Mouse (Mus musculus) midbrain, embryonic 10.5 days (tissue): Measurements from ENCODE around the gene Fermt2. TPM values are rescaled to one million over a fixed set of nuclear protein-coding genes. Genes with fewer than 3 reads are reported as not detected.
"Not testable (repeated sequence)": the region's sequence is repeated elsewhere in the genome, so short reads cannot be mapped to it uniquely, and the experiment has no call there.

Experiments used
- DNase-seq: peaks from one replicate; pipeline ENCODE4 v3.0.0-alpha.2; 2017; ENCODE audit warnings: low spot score
- H3K27ac ChIP-seq: fragments of 300-500 bp; sonication (generic); replicated peaks from 2 replicates; pipeline ENCODE4 v1.5.1; 2016; ENCODE audit warnings: mild to moderate bottlenecking
- H3K27me3 ChIP-seq: fragments of 300-500 bp; sonication (generic); 2 replicates; pipeline ENCODE4 v1.6.1; 2016; ENCODE audit warnings: low read depth, mild to moderate bottlenecking; ENCODE audit not compliant: poor library complexity, severe bottlenecking
- H3K36me3 ChIP-seq: fragments of 300-500 bp; sonication (generic); 2 replicates; pipeline ENCODE4 v1.6.1; 2016; ENCODE audit warnings: mild to moderate bottlenecking, moderate library complexity
- H3K4me1 ChIP-seq: fragments of 300-500 bp; sonication (generic); 2 replicates; pipeline ENCODE4 v1.6.1; 2016
- H3K4me3 ChIP-seq: fragments of 300-500 bp; sonication (generic); 2 replicates; pipeline ENCODE4 v1.5.1; 2016; ENCODE audit warnings: mild to moderate bottlenecking, moderate library complexity
- H3K9me3 ChIP-seq: fragments of 300-500 bp; sonication (generic); replicated peaks from 2 replicates; pipeline ENCODE4 v1.6.1; 2016; ENCODE audit warnings: mild to moderate bottlenecking
- WGBS: fragments of 180-500 bp; shearing (Covaris S2); methylation state at CpG from one replicate; pipeline ENCODE4 v1.1.7; 2016; 5-methylcytosine and 5-hydroxymethylcytosine counted together
- polyA plus RNA-seq: library from polyadenylated mRNA; unstranded; fragments of >200 nt; fragmentation: Nextera tagmentation; extraction: Ambion mirVana; gene quantifications from 2 replicates; pipeline ENCODE4 v1.2.1, GENCODE M21; 2016

The Fermt2 gene
- polyA plus RNA-seq, 1 experiment from 2014 or later = 82.8 TPM

DNA sequence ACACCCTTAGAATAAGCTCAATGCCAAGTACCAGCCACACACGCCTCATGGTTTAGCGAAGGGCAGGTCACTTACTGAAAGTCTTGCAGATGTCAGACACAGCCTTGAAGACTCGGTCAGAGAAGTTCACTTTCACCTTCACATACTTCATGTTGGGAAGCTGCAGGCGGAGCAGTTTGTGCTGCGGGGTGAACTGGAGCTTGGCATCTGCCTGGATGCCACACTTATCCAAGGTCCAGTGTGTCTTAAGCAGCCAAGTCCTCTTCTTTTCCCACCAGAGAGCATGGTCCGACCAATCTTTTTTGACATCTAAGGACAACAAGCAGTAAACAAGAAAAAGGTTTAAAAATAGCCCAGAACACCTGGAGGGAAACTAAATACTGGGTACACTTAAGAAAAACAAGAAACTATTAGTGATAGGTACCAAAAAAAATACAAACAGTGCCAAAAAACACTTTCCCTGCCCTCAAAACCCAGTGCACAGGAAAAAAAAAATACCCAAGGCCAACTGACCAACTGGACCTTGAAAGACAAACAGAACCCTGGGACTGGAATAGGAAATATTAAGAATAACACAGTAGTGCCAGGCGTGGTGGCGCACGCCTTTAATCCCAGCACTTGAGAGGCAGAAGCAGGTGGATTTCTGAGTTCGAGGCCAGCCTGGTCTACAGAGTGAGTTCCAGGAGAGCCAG, 25.4 kb downstream of the Fermt2 start:
- WGBS = 91% methylated on average over 10 of the region's 10 CpGs
- Histone ChIP-seq H3K36me3 (peaks cover 54% of the 10 kb centered on the region), H3K4me3 (no peak overlapping the region), H3K9me3 (no peaks in the 10 kb centered on the region), H3K27ac (no peak overlapping the region), H3K4me1 (peaks cover 22% of the 10 kb centered on the region), H3K27me3 (no peaks in the 10 kb centered on the region)
- DNase-seq = no peak

DNA sequence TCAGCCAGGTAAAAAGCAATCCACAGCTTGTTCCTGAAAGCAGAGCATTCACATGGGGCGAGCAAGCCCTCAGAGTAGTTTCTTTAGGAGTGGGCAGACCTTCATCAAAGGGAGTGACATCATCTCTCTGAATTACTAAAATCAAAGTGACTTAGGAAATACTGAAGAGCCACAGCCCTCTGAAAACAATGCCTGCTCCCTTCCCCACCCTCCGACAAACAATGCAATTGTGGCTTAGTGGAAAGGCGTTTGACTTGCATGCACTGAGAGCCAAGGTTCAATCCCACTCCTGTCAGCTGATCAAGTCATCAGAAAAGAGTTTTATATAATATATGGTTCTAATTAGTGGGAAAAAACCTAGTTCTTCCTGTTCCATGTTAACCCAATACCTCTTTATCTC, 26.0 kb downstream of the Fermt2 start:
- peaks cover 61% of the 10 kb centered on the region for H3K36me3 ChIP-seq
- 70% methylated on average over 3 of the region's 3 CpGs for WGBS
- H3K9me3 ChIP-seq = no peaks in the 10 kb centered on the region
- H3K4me3 ChIP-seq = no peak overlapping the region
- peaks cover 22% of the 10 kb centered on the region for H3K4me1 ChIP-seq
- H3K27me3 ChIP-seq = no peaks in the 10 kb centered on the region
- no peak for DNase-seq
- no peak overlapping the region for H3K27ac ChIP-seq

GRCm38 (mm10) chr14:45500052-45500451, 29.9 kb downstream of the Fermt2 start:
- peaks cover 14% of the 10 kb centered on the region; the same call in 1 of the 2 replicates for H3K9me3 ChIP-seq
- no peaks in the 10 kb centered on the region for H3K27me3 ChIP-seq
- H3K36me3 ChIP-seq = peaks cover 82% of the 10 kb centered on the region
- no peak overlapping the region for H3K4me3 ChIP-seq
- no peaks in the 10 kb centered on the region for H3K4me1 ChIP-seq
- no peak overlapping the region for H3K27ac ChIP-seq
- WGBS = 95% methylated on average over 11 of the region's 11 CpGs
- DNase-seq = no peak

DNA sequence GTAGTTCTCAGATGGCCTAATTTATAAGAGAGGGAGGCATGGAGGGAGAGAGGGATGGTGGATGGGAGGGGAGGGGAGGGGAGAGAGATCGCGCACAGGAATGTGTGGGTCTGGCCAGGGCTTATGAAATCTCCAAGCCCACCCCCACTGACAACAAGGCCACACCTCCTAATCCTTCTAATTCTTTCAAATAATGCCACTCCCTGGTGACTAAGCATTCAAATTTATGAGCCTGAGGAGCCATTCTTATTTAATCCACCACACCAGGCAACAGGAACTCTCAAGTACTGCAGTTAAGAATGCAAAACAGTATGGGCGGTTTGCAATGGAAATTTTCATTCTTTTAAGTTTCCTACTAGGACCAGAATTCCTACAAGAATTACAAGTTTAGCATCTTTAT, 32.8 kb downstream of the Fermt2 start:
- Histone ChIP-seq H3K9me3 (peaks cover 18% of the 10 kb centered on the region; the same call in 1 of the 2 replicates), H3K36me3 (peaks cover 75% of the 10 kb centered on the region), H3K4me3 (no peak overlapping the region), H3K27ac (no peak overlapping the region), H3K4me1 (no peaks in the 10 kb centered on the region), H3K27me3 (no peaks in the 10 kb centered on the region)
- no peak for DNase-seq
- WGBS = 84% methylated on average over 3 of the region's 3 CpGs

DNA sequence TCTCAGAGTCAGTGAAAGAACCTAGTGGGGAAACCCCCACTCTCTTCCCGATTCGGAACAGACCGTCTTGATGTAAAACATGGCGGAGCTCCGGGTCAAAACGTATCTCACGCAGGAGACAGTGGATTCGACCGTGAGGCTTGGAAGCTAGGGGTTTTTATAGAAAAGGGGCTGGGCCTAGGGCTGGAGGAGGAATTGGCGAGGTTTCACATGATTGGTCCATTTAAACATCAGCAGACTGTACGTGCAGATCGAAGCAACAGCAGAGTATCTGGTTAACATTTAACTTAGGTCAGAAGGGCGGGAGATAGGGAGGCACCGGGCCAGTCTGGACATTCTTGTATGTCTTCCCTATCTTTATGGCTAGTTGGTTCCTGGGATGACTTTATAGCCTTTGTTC, 34.1 kb downstream of the Fermt2 start:
- H3K27me3 ChIP-seq, H3K27ac ChIP-seq, DNase-seq, H3K4me3 ChIP-seq, H3K4me1 ChIP-seq: not testable (repeated sequence)
- H3K9me3 ChIP-seq = peaks cover 18% of the 10 kb centered on the region; the same call in 1 of the 2 replicates
- H3K36me3 ChIP-seq = peaks cover 76% of the 10 kb centered on the region
- WGBS = 95% methylated on average over 14 of the region's 14 CpGs

DNA sequence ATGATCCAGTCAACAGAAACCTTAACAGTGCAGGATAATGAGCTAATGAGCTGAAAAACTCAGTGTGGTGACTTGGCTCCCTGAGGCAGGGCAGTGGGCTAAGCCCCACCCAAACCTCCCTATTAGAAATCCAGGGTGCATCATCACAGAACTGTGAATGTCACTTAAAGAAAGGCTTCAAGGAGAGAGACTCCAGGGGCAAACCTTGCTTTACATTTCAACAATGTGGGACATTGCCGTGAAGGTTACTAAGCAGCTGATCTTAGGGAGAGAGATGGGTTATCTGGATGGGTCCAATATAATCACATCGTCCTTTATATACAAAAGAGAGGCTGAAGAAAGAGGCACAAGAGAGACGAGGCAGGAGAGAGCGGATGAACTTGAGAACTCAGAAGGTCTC, 36.0 kb downstream of the Fermt2 start:
- Histone ChIP-seq H3K27ac (no peak overlapping the region), H3K4me3 (no peak overlapping the region), H3K36me3 (peaks cover 66% of the 10 kb centered on the region), H3K9me3 (peaks cover 18% of the 10 kb centered on the region; the same call in 1 of the 2 replicates), H3K4me1 (no peaks in the 10 kb centered on the region), H3K27me3 (no peaks in the 10 kb centered on the region)
- WGBS = 97% methylated on average over 4 of the region's 4 CpGs
- DNase-seq = no peak

GRCm38 (mm10) chr14:45492668-45493067, 37.2 kb downstream of the Fermt2 start:
- no peak overlapping the region for H3K27ac ChIP-seq
- WGBS = 97% methylated on average over 4 of the region's 4 CpGs
- no peaks in the 10 kb centered on the region for H3K27me3 ChIP-seq
- peaks cover 55% of the 10 kb centered on the region for H3K36me3 ChIP-seq
- H3K4me1 ChIP-seq = no peaks in the 10 kb centered on the region
- no peak overlapping the region for H3K4me3 ChIP-seq
- no peak for DNase-seq
- H3K9me3 ChIP-seq = peaks cover 11% of the 10 kb centered on the region; the same call in 1 of the 2 replicates

GRCm38 (mm10) chr14:45492038-45492437, 37.9 kb downstream of the Fermt2 start:
- H3K4me3 ChIP-seq = no peak overlapping the region
- H3K4me1 ChIP-seq = no peaks in the 10 kb centered on the region
- H3K27me3 ChIP-seq = no peaks in the 10 kb centered on the region
- H3K9me3 ChIP-seq = peaks cover 5% of the 10 kb centered on the region; the same call in 1 of the 2 replicates
- DNase-seq = no peak
- no peak overlapping the region for H3K27ac ChIP-seq
- peaks cover 54% of the 10 kb centered on the region for H3K36me3 ChIP-seq
- WGBS = 92% methylated on average over 4 of the region's 4 CpGs

DNA sequence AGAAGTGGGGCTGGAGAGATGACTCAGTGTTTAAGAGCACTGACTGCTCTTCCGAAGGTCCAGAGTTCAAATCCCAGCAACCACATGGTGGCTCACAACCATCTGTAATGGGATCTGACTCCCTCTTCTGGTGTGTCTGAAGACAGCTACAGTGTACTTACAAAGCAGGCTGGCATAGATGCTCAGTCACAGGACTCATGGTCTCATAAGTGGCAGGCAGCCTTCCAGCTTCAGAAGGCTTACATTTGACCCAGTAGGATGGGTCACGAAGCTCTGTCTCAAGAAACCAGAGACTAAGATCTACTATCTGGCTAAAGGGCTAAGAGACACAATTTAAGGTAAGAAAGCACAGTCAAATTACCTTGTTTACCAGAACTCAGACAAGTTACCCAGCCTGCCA, 42.7 kb downstream of the Fermt2 start:
- not testable (repeated sequence) for H3K9me3 ChIP-seq, H3K4me3 ChIP-seq, H3K27me3 ChIP-seq, H3K4me1 ChIP-seq, H3K27ac ChIP-seq, DNase-seq
- H3K36me3 ChIP-seq = peaks cover 52% of the 10 kb centered on the region
- 97% methylated on average over 2 of the region's 2 CpGs for WGBS

DNA sequence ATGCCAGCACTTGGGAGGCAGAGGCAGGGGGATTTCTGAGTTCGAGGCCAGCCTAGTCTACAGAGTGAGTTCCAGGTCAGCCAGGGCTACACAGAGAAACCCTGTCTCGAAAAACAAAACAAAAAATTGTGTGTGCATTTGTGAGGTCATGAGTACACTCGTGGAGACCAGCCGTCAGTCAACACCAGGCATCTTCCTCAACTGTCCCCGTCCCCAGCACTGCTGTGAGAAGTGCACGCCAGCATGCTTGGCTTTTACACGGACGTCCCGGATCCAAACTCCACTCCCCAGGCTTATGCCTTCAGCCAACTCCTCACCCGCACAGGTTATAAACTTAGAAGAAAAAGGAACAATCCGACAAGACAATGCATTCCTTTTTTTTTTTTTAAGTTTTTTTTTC, 46.6 kb downstream of the Fermt2 start:
- not testable (repeated sequence) for DNase-seq, H3K9me3 ChIP-seq, H3K27ac ChIP-seq, H3K4me1 ChIP-seq, H3K4me3 ChIP-seq, H3K27me3 ChIP-seq
- 97% methylated on average over 11 of the region's 11 CpGs for WGBS
- H3K36me3 ChIP-seq = peaks cover 65% of the 10 kb centered on the region

DNA sequence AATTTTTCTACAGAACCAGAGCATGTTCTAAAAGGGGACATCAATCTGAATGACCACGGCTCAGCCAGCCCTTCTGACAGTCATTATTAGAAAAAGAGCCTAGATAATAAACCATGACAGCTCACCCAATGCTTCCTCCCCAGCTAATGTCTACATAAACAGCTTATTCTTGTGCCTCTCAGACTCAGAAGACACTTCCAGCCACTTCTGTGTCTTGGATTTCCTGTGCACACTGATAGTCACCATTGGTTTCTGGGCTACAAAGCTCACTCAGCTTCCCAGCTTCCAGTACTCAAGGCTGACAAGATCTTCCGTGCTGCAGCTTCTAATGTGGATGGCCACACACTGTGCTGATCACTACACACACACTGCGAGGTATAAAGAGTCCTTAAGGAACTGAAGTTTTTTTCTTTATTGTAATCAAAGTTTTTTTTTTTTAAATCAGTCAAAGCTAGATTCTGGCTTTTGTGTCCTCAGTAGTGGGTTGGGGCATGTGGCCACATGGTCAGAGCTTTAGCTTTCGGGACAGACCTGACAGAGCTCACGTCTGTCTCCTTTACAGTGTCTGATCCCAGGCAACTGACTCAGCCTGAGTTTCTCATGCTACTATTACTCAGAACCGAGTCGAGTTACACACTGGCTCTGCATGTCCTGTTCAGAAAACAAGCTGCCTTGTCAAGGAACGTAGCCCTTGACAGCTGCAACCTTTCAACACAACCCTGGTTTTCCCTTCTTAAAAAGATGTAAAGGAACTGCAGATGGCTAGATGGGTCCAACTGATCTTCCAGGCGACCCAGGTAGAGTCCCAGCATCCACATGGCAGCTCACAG, 50.7 kb downstream of the Fermt2 start:
- Histone ChIP-seq H3K4me3 (no peak overlapping the region), H3K9me3 (no peaks in the 10 kb centered on the region), H3K36me3 (peaks cover 66% of the 10 kb centered on the region), H3K27ac (no peak overlapping the region), H3K27me3 (no peaks in the 10 kb centered on the region), H3K4me1 (0 out of 2 replicates have a peak, but pooled peaks cover 3% of the 10 kb centered on the region)
- WGBS = 74% methylated on average over 9 of the region's 9 CpGs
- no peak for DNase-seq

- DNase-seq = no peak
- Histone ChIP-seq H3K4me3 (no peak overlapping the region), H3K27ac (no peak overlapping the region), H3K4me1 (0 out of 2 replicates have a peak, but pooled peaks cover 3% of the 10 kb centered on the region), H3K27me3 (no peaks in the 10 kb centered on the region), H3K36me3 (peaks cover 66% of the 10 kb centered on the region), H3K9me3 (no peaks in the 10 kb centered on the region)
- 86% methylated on average over 3 of the region's 3 CpGs for whole genome bisulfite sequencing
Measured at GRCm38 (mm10) chr14:45478515-45478914, 51.4 kb downstream of the Fermt2 start.

- Histone ChIP-seq H3K27me3 (no peaks in the 10 kb centered on the region), H3K27ac (no peak overlapping the region), H3K4me3 (no peak overlapping the region), H3K36me3 (peaks cover 69% of the 10 kb centered on the region), H3K9me3 (no peaks in the 10 kb centered on the region), H3K4me1 (0 out of 2 replicates have a peak, but pooled peaks cover 3% of the 10 kb centered on the region)
- 63% methylated on average over 8 of the region's 8 CpGs for WGBS
- no peak for DNase-seq
Measured at GRCm38 (mm10) chr14:45477651-45478050, 52.3 kb downstream of the Fermt2 start.
